Mouse (Mus musculus): Measurements from ENCODE around the gene Gm20388. TPM values are rescaled to one million over a fixed set of nuclear protein-coding genes. Genes with fewer than 3 reads are reported as not detected.

The Gm20388 gene
- polyA plus RNA-seq, 1 experiment from 2014 or later = not detected

DNA sequence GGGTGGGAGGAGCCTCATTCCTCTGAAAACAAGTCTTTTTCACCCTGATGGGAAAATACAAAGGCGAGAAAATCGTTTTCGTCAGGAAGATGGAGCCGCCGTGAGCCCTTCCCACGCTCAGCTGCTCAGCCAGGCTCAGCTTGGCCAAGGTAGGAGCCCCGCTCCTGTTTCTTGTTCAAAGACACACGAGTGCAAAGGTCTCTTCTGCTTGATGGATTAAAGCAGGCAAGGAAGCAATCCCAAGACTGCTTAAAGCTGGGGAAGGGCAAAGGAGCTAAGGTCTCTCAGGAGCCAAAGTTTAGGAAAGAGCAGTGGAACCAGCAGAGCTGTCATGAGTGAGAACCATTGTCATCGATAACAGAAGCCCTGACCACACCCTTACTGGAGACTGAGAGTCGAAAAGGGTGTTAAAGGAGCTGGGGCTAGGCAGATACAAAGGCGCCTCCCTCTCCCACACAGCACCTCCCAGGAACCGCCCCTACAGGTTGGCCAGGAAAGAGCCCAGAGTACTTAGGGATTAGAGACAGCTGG lies 3809.9 kb downstream of the Gm20388 start:
- no peak for ATAC-seq (ENCODE audit: extremely low read depth, insufficient number of reproducible peaks, low FRiP score, low TSS enrichment)
- Histone ChIP-seq H3K36me3 (no peaks in the 10 kb centered on the region), H3K4me1 (peaks cover 56% of the 10 kb centered on the region)

DNA sequence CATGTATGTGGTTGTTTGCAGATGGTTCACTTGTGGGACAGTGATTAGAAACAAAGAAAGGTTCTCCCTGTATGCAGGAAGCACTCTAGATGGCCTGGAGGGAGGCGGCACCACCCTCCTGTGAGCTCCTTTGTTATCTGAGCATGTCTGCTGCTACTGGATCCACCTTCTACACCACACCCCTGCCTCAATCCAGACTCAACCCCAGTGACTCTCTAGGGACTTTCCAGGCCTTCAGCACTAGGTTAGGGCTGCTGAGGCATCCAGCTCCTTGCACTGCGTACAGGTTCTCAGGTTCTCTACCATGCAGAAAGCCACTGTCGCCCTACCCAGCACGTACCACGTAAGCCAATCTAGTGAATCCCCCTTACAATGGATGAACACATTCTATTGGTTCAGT lies 3811.6 kb downstream of the Gm20388 start:
- H3K36me3 ChIP-seq = no peaks in the 10 kb centered on the region
- 79% methylated on average over 5 of the region's 5 CpGs for WGBS
- no peaks in the 10 kb centered on the region for H3K27me3 ChIP-seq (replicated peaks)
- H3K9me3 ChIP-seq = no peaks in the 10 kb centered on the region
- H3K4me1 ChIP-seq = peaks cover 39% of the 10 kb centered on the region
- no peak overlapping the region for H3K27ac ChIP-seq (replicated peaks)
- ATAC-seq (ENCODE audit: extremely low read depth, insufficient number of reproducible peaks, low FRiP score, low TSS enrichment) = no peak
- H3K9ac ChIP-seq = no peak overlapping the region
- H3K4me3 ChIP-seq = no peak overlapping the region
- no peak overlapping the region for H3K4me2 ChIP-seq

More for the DNA sequence above, 3809.9 kb downstream of the Gm20388 start:
- no peaks in the 10 kb centered on the region for H3K27me3 ChIP-seq (replicated peaks)
- WGBS = 33% methylated on average over 12 of the region's 12 CpGs
- H3K9me3 ChIP-seq = no peaks in the 10 kb centered on the region
- 0 out of 2 replicates have a peak overlapping the region, but pooled peaks have one; percentile 16 for H3K27ac ChIP-seq (replicated peaks)
- H3K4me2 ChIP-seq = no peak overlapping the region
- H3K9ac ChIP-seq = no peak overlapping the region
- no peak overlapping the region for H3K4me3 ChIP-seq

DNA sequence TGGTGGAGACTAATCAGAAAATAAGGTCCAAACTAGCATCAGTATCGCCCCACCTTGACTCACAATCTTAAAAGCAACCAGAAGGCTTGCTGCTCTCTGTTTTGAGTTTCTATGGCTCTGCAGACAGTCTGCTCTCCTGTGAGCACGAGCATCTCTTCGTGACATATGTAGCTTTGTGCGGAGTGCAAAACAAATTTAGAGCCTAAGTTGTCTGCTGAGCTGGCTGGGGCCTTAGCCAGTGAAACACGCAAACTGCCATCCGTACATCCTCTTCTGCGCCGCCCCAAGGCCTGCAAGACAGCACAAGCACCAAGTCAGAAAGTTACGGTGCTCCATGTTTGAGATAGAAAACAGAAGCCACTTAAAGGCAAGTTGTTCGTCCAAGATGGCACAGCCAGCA lies 3814.1 kb downstream of the Gm20388 start:
- no peaks in the 10 kb centered on the region for H3K9me3 ChIP-seq
- peaks cover 40% of the 10 kb centered on the region for H3K4me1 ChIP-seq
- H3K4me3 ChIP-seq = no peak overlapping the region
- no peak for ATAC-seq (ENCODE audit: extremely low read depth, insufficient number of reproducible peaks, low FRiP score, low TSS enrichment)
- no peaks in the 10 kb centered on the region for H3K36me3 ChIP-seq
- H3K27ac ChIP-seq (replicated peaks) = no peak overlapping the region
- H3K9ac ChIP-seq = no peak overlapping the region
- 85% methylated on average over 10 of the region's 10 CpGs for WGBS
- no peak overlapping the region for H3K4me2 ChIP-seq
- no peaks in the 10 kb centered on the region for H3K27me3 ChIP-seq (replicated peaks)

DNA sequence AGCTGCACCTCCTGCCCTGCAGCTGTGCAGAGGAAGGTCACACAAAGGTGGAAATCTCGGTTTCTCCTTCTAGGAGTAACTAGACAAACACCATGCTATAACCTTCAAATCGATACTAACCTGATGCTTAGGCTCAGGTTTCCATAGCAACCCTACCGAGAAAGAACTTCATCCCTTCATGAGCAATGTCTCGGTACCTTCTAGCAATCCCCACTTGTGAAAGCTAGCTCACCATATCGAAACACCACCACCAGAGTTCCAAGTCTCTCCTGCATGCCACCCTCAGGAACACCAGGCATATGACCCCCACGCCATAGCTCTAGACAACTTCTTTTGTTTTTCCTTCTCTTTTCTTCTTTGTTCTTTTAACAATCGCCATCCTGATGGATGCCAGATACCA lies 3814.6 kb downstream of the Gm20388 start:
- 69% methylated on average over 7 of the region's 7 CpGs for WGBS
- no peak overlapping the region for H3K4me3 ChIP-seq
- H3K4me2 ChIP-seq = no peak overlapping the region
- ATAC-seq (ENCODE audit: extremely low read depth, insufficient number of reproducible peaks, low FRiP score, low TSS enrichment) = no peak
- H3K9me3 ChIP-seq = no peaks in the 10 kb centered on the region
- no peak overlapping the region for H3K27ac ChIP-seq (replicated peaks)
- peaks cover 40% of the 10 kb centered on the region for H3K4me1 ChIP-seq
- no peak overlapping the region for H3K9ac ChIP-seq
- H3K27me3 ChIP-seq (replicated peaks) = no peaks in the 10 kb centered on the region
- H3K36me3 ChIP-seq = no peaks in the 10 kb centered on the region

DNA sequence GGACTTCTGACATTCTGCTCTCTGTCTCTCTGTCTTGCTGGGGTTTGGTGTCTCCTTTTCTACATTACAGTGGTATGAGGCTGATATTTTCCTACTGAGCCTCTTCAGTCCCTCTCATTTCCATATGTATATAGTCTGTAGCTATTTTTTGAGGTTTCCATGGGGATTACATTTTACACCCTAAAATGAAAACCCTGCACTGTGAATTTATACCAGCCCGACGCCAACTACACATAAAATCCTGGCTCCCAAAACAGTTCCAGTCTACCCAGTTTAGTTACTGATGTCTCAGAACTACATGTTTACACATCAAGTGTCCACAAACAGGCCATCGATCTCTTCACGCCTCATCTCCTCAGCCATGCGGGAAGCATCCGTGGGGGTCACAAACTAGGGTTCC lies 3816.1 kb downstream of the Gm20388 start:
- no peak for ATAC-seq (ENCODE audit: extremely low read depth, insufficient number of reproducible peaks, low FRiP score, low TSS enrichment)
- Histone ChIP-seq H3K4me2 (no peak overlapping the region), H3K4me3 (no peak overlapping the region), H3K36me3 (no peaks in the 10 kb centered on the region), H3K27ac (replicated peaks) (no peak overlapping the region), H3K9me3 (no peaks in the 10 kb centered on the region), H3K9ac (no peak overlapping the region), H3K4me1 (peaks cover 44% of the 10 kb centered on the region), H3K27me3 (replicated peaks) (peaks cover 6% of the 10 kb centered on the region; the same call in 1 of the 2 replicates)
- WGBS = 89% methylated on average over 6 of the region's 6 CpGs

DNA sequence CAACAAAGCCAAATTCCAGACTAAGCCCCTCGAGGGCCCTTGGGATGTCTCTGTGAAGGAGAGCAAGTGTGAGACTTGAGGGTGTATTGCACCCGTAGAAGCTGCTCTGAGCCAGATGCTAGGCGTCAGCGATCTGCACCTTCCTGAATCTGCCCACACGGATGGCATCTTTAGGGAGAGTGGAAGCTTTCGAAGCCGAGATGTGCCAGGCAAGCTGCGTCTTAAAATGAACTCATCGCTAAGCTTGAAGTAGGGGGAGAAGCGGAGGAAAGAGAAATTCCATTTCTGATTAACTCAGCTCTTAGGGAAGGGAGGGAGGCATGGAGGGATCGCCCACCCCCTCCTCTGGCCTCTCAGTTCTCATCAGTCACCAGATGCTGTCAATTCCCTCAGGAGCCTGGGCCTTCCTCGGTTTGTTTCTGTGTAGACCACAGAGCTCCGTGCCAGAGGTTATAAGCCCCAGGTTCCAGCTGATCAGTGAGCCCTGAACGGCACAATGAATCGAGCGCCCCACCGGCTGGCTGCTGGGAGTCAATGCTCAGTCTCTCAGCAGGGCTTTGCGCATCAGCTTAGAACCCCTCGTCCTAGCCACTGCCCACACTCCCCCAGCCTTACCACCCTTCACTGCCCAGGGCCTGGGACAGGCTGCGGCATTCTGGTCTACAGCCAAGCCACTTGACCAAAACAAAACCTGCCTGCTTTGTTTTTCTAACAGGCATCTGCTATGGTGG lies 3818.6 kb downstream of the Gm20388 start:
- Histone ChIP-seq H3K9ac (peak overlapping the region; percentile 57), H3K9me3 (no peaks in the 10 kb centered on the region), H3K36me3 (no peaks in the 10 kb centered on the region), H3K27me3 (replicated peaks) (peaks cover 6% of the 10 kb centered on the region; the same call in 1 of the 2 replicates), H3K4me1 (peaks cover 44% of the 10 kb centered on the region), H3K4me2 (peak overlapping the region; percentile 53), H3K27ac (replicated peaks) (peak overlapping the region; percentile 55), H3K4me3 (peak overlapping the region; percentile 19; the same call in 1 of the 2 replicates)
- ATAC-seq (ENCODE audit: extremely low read depth, insufficient number of reproducible peaks, low FRiP score, low TSS enrichment) = no peak
- 21% methylated on average over 20 of the region's 20 CpGs for WGBS

DNA sequence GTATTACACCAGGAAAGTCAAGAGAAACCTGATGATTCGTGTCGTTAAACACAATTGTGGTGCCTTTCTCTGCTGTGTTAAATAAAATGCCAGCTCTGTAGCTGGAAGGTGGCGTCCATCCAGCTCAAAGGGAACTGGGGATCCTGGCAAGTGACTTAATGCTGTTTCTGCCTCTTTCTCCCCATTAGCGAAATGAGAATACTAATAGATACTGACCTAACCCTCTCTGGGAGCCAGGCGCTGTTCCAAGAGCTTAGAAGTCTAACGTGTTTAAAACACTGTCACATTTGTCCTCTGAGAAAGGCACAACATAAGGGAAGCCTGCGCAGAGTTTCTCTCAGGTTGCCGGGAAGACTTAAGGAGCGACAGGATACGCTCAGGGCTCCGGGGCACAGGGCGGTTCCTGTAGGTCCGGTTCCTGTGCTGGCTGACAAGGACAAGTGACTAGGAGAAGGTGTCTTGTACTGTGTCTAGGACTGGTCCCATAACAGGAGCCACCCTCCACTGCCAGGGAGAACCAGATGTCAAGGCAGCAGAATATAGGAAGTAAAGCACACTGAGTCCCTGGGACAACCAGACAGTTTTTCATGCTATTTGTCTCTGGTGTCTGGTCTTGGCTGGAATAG lies 3819.3 kb downstream of the Gm20388 start:
- Histone ChIP-seq H3K27ac (replicated peaks) (peak overlapping the region; percentile 55), H3K36me3 (no peaks in the 10 kb centered on the region), H3K27me3 (replicated peaks) (peaks cover 6% of the 10 kb centered on the region; the same call in 1 of the 2 replicates), H3K9ac (peak overlapping the region; percentile 57), H3K4me2 (peak overlapping the region; percentile 53), H3K4me3 (0 out of 2 replicates have a peak overlapping the region, but pooled peaks have one; percentile 19), H3K9me3 (no peaks in the 10 kb centered on the region), H3K4me1 (peaks cover 44% of the 10 kb centered on the region)
- no peak for ATAC-seq (ENCODE audit: extremely low read depth, insufficient number of reproducible peaks, low FRiP score, low TSS enrichment)
- 57% methylated on average over 13 of the region's 13 CpGs for WGBS

DNA sequence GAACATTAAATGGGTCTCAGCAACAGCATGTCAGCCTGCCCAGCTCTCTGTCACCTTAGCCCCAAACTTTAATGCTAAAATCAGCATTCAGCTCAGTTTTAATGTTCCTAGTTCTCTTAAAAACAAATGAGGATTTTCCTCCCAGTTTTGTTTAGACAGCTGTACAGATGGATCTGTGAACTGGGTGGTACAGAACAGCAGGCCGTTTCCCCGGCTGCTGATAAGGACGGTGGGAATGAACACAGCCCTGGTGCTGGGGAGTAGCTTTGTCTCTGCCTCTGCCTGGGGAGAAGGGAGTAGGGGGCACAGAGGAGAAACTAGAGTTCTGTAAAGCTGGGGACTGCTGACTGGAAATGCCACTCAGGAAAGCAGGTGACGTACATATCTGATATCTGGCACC lies 3821.7 kb downstream of the Gm20388 start:
- H3K36me3 ChIP-seq = no peaks in the 10 kb centered on the region
- peak overlapping the region; percentile 27; the same call in 1 of the 2 replicates for H3K4me2 ChIP-seq
- 5% methylated on average over 4 of the region's 4 CpGs for WGBS
- peak overlapping the region; percentile 50 for H3K9ac ChIP-seq
- peak; percentile 53; the same call in 1 of the 2 replicates for ATAC-seq (ENCODE audit: extremely low read depth, insufficient number of reproducible peaks, low FRiP score, low TSS enrichment)
- peaks cover 6% of the 10 kb centered on the region; the same call in 1 of the 2 replicates for H3K27me3 ChIP-seq (replicated peaks)
- H3K4me1 ChIP-seq = peaks cover 44% of the 10 kb centered on the region
- H3K9me3 ChIP-seq = no peaks in the 10 kb centered on the region
- H3K4me3 ChIP-seq = no peak overlapping the region
- H3K27ac ChIP-seq (replicated peaks) = peak overlapping the region; percentile 80

DNA sequence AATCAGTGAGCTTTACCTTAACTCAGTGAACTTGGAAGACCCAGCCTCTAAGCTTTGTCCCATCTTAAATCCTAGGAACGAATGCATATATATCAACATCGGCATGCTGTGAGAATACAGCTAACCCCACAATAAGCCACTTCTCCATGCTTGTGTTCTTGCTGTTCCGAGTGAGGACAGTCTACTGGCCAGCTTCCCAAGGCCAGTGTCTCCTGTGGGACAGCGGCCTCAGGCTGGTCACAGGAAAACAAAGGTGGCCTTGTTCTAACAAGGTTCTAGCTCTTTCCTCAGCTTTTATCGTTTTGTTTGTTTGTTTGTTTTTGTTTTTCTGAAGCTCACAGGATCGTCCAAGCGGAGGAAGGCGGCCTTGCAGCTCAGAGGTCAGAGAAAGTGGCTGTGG lies 3823.8 kb downstream of the Gm20388 start:
- Histone ChIP-seq H3K4me1 (peaks cover 41% of the 10 kb centered on the region), H3K27me3 (replicated peaks) (peaks cover 6% of the 10 kb centered on the region; the same call in 1 of the 2 replicates), H3K9me3 (no peaks in the 10 kb centered on the region), H3K36me3 (no peaks in the 10 kb centered on the region), H3K4me3 (no peak overlapping the region), H3K9ac (no peak overlapping the region), H3K27ac (replicated peaks) (no peak overlapping the region), H3K4me2 (no peak overlapping the region)
- 71% methylated on average over 8 of the region's 8 CpGs for WGBS
- no peak for ATAC-seq (ENCODE audit: extremely low read depth, insufficient number of reproducible peaks, low FRiP score, low TSS enrichment)

DNA sequence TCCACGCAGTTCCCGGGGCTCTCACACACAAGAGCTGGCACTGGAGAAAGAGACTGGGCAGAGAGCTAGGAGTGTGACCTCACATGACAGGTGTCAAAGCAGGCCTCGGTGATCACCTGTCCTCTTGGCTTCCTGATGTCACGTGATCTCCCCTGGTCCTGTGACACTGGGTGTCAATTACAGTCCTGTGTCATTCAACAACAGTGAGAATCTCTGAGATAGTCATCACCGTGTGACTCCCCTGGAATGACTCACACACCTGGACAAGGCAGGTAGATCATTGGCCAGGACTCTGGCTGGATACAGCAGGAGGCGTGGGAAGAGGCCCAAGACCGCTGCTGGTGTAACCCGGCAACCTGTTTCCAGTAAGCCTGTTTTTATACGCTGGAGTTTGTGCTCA lies 3826.3 kb downstream of the Gm20388 start:
- H3K4me1 ChIP-seq = peaks cover 39% of the 10 kb centered on the region
- H3K9ac ChIP-seq = no peak overlapping the region
- H3K4me2 ChIP-seq = no peak overlapping the region
- no peak overlapping the region for H3K27ac ChIP-seq (replicated peaks)
- WGBS = 74% methylated on average over 9 of the region's 9 CpGs
- H3K4me3 ChIP-seq = no peak overlapping the region
- ATAC-seq (ENCODE audit: extremely low read depth, insufficient number of reproducible peaks, low FRiP score, low TSS enrichment) = no peak
- no peaks in the 10 kb centered on the region for H3K27me3 ChIP-seq (replicated peaks)
- no peaks in the 10 kb centered on the region for H3K9me3 ChIP-seq
- no peaks in the 10 kb centered on the region for H3K36me3 ChIP-seq

DNA sequence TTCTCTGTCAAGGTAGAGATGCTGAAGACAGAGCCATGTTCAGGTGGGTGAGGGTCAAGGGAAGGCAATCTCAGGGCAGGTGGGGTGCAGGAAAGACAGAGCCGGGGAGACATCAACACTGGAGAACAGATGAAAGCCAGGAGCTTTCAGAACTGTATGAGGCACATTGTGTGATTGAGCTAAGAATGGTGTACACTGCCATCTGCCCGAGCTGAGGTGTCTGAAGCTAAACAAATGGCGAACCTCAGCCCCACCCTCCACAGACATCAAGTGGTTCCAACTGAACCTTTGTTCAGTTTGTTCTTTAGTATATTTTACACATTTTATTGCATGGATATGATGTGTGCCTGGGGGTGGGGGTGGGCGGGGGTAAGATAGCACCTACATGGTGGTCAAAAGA lies 3829.6 kb downstream of the Gm20388 start:
- Histone ChIP-seq H3K4me3 (no peak overlapping the region), H3K4me1 (peaks cover 28% of the 10 kb centered on the region), H3K9me3 (no peaks in the 10 kb centered on the region), H3K9ac (no peak overlapping the region), H3K4me2 (no peak overlapping the region), H3K36me3 (no peaks in the 10 kb centered on the region), H3K27ac (replicated peaks) (no peak overlapping the region), H3K27me3 (replicated peaks) (no peaks in the 10 kb centered on the region)
- ATAC-seq (ENCODE audit: extremely low read depth, insufficient number of reproducible peaks, low FRiP score, low TSS enrichment) = no peak
- 58% methylated on average over 4 of the region's 4 CpGs for WGBS

Data from heart, embryonic 13.5 days (tissue).